Mouse (Mus musculus) frontal cortex, postnatal 14 days (tissue): ENCODE results near the gene Olfr115.

Experiments used
- DNase-seq, 2 experiments: peaks; one replicate each; pipeline ENCODE4 v3.0.0; 2022; ENCODE audit warnings: low spot score in 2 of 2

Gene Olfr115

DNA sequence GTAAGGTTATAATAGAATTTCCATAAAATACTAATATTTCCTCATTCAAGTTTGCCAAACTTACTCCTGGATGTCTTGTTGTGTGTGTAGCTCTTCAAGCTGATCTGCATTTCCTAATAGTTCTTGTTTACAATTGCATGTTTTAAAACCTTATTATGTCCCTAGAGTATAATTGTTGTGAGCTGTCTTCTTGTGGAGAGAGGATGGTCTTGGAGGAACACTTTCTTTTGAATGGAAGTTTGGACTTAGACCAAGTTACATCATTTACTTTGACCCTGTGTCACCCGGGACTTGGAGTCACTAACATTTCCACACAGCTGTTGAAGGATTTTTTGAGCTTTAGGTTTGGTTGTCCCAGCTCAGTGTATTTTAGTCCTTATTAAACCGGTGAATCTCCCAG lies at the start of gene Olfr115, which contains the start of gene Olfr116:
TSS of gene Olfr115 (minus strand) at position 101 of the 400 bp plus-strand sequence.
TSS of gene Olfr116 (minus strand) at position 191 of the 400 bp plus-strand sequence.
- no peak for DNase-seq

DNA sequence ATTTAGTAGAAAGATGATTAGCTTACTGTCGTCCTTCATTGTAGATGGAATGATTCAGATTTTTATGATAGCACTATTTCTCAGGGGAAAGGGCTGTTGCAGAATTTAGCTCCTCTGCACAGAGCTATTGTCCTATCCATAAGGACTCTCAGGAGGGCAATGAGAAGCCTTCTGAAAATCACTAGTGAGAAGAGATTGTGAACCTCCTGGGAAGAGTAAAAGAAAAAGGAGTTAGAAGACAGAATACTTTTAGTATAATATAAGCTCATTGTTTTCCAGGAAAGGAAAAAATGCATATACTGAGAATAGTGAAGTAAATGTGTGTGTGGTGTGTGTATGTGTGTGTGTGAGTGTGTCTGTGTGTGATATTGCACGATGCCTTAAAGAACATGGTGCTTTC lies 39.8 kb upstream of the Olfr115 start, which contains the start of gene Olfr118:
TSS of gene Olfr118 (plus strand) at position 301 of the 400 bp plus-strand sequence.
- no peak for DNase-seq

- no peak for DNase-seq
These were observed 36.8 kb upstream of the Olfr115 start, which contains the start of gene Olfr117 for GRCm38 (mm10) chr17:37663682-37664081. Olfr117 (minus strand) TSS chr17:37663782.

DNA sequence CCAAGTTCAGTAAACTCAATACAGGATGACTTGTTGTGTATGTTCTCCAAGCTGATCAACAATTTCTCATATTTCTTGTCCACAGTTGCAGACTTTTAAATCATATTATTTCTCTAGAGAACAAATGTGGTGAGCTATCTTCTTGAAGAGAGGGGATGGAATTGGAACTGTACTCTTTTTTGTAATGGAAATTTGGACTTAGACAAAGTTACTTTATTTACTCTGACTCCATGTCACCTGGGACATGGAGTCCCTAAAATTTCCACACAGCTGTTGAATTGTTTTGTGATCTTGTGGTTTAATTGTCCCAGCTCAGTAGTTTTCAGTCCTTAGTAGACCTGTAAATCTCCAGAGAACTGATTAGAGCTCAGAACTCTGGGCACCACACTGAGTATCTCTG lies 34.3 kb downstream of the Olfr115 start, which contains the start of gene Olfr114:
TSS of gene Olfr114 (minus strand) at position 101 of the 400 bp plus-strand sequence.
- DNase-seq = no peak

- no peak for DNase-seq
These were observed 49.3 kb downstream of the Olfr115 start, which contains the start of gene Olfr113 for GRCm38 (mm10) chr17:37577563-37577962. Olfr113 (minus strand) TSS chr17:37577663.

DNA sequence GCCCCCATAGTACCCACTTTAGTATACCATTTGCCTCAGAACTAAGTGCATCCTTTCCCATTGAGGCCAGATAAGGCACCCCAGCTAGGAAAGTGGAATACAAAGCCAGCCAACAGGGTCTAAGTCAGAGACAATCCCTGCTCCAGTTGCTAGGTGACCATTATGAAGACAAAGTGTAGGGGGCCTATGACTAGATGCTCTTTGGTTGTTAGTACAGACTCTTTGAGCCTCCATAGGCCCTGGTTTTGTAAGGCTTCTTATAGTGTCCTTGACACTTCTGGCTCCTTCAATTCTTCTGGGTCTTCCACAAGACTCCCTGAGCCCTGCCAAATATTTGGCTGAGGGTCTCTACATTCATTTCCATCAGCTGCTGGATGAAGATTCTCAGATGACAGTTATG lies 57.6 kb downstream of the Olfr115 start, which contains the start of gene Olfr112:
TSS of gene Olfr112 (minus strand) at position 101 of the 400 bp plus-strand sequence.
- DNase-seq = no peak
